Comparison of ENCODE assay signal across 9 mouse cellular contexts in genomic region chr7:143738601-143739006, GRCm38 (mm10). TPM values are rescaled to one million over a fixed set of nuclear protein-coding genes. Genes with fewer than 3 reads are reported as not detected.
A peak's percentile ranks its signal among the peaks of the same experiment; 100 is the strongest.
DNase-seq lines count a peak whose midpoint lies in the region; ATAC-seq lines count a peak whose summit lies in the region.
"Had no signal": no experiment of that assay in that cellular context is flagged by ENCODE, and none has a peak within 500 bp of the region (broad histone marks: within the 10 kb centered on the region; RNA-seq: fewer than 3 reads in every experiment).

No protein-coding gene starts in this region.

- peak overlapping the region; percentile 58 for H3K4me2 ChIP-seq in hindbrain, embryonic 11.5 days (replicated peaks; ENCODE audit: low read depth, low read length)
- peak overlapping the region; percentile 3; the same call in 1 of the 2 replicates for H3K4me2 ChIP-seq in liver, embryonic 12.5 days
- H3K4me2 ChIP-seq in neural tube, embryonic 15.5 days: peak overlapping the region; percentile 85

- H3K27ac ChIP-seq in brown adipose tissue, adult 24 weeks (replicated peaks; ENCODE audit: low read depth, low read length): no peak overlapping the region
- no peak overlapping the region for H3K27ac ChIP-seq in hindbrain, embryonic 11.5 days (ENCODE audit: low read depth, low read length)
- H3K27ac ChIP-seq in liver, embryonic 12.5 days: no peak overlapping the region
- H3K27ac ChIP-seq in neural tube, embryonic 15.5 days (replicated peaks): peak overlapping the region; percentile 63
- H3K27ac ChIP-seq: liver, embryonic 14.5 days had no signal

- peak; percentile 27; the same call in 1 of the 2 replicates for ATAC-seq in frontal cortex, adult (ENCODE audit: low TSS enrichment)
- ATAC-seq in hindbrain, embryonic 11.5 days (ENCODE audit: low FRiP score): no peak
- ATAC-seq in liver, embryonic 12.5 days: no peak
- ATAC-seq in neural tube, embryonic 15.5 days (ENCODE audit: low FRiP score): peak; percentile 33; the same call in 1 of the 2 replicates

- no peaks in the 10 kb centered on the region for H3K9me3 ChIP-seq in hindbrain, embryonic 11.5 days (ENCODE audit: control insufficient read depth, low read length)
- H3K9me3 ChIP-seq in liver, embryonic 12.5 days (replicated peaks): no peaks in the 10 kb centered on the region
- no peaks in the 10 kb centered on the region for H3K9me3 ChIP-seq in neural tube, embryonic 15.5 days (replicated peaks)

- no peaks in the 10 kb centered on the region for H3K27me3 ChIP-seq in hindbrain, embryonic 11.5 days (ENCODE audit: control insufficient read depth, insufficient read depth, low read length)
- H3K27me3 ChIP-seq in liver, embryonic 12.5 days (replicated peaks): peaks cover 55% of the 10 kb centered on the region
- H3K27me3 ChIP-seq in neural tube, embryonic 15.5 days (replicated peaks): 0 out of 2 replicates have a peak, but pooled peaks cover 4% of the 10 kb centered on the region

- WGBS in hindbrain, embryonic 11.5 days: 45% methylated on average over 5 of the region's 5 CpGs
- WGBS in liver, embryonic 12.5 days (ENCODE audit: insufficient replicate concordance): 52% methylated on average over 5 of the region's 5 CpGs
- 14% methylated on average over 5 of the region's 5 CpGs for WGBS in neural tube, embryonic 15.5 days

- peaks cover 10% of the 10 kb centered on the region for H3K4me1 ChIP-seq in brown adipose tissue, adult 24 weeks (ENCODE audit: control insufficient read depth, insufficient read depth, insufficient read length, low read length)
- peaks cover 5% of the 10 kb centered on the region; the same call in 1 of the 2 replicates for H3K4me1 ChIP-seq in hindbrain, embryonic 11.5 days (replicated peaks; ENCODE audit: control insufficient read depth, insufficient read depth, low read length)
- H3K4me1 ChIP-seq in liver, embryonic 12.5 days: no peaks in the 10 kb centered on the region
- H3K4me1 ChIP-seq in neural tube, embryonic 15.5 days: peaks cover 40% of the 10 kb centered on the region

- 0 out of 2 replicates have a peak overlapping the region, but pooled peaks have one; percentile 13 for H3K4me3 ChIP-seq in brown adipose tissue, adult 24 weeks (ENCODE audit: insufficient read depth, low read depth, low read length)
- peak overlapping the region; percentile 41 for H3K4me3 ChIP-seq in hindbrain, embryonic 11.5 days (ENCODE audit: low read depth, low read length)
- no peak overlapping the region for H3K4me3 ChIP-seq in liver, embryonic 12.5 days
- peak overlapping the region; percentile 65 for H3K4me3 ChIP-seq in neural tube, embryonic 15.5 days (replicated peaks)

- H3K9ac ChIP-seq in hindbrain, embryonic 11.5 days (ENCODE audit: low read depth, low read length): peak overlapping the region; percentile 71
- no peak overlapping the region for H3K9ac ChIP-seq in liver, embryonic 12.5 days
- H3K9ac ChIP-seq in neural tube, embryonic 15.5 days (replicated peaks): peak overlapping the region; percentile 83
- H3K9ac ChIP-seq: liver, embryonic 14.5 days had no signal

- DNase-seq in frontal cortex, postnatal 25 days (ENCODE audit: low spot score in 2 of 2): no peak
- DNase-seq in hindbrain, embryonic 11.5 days (ENCODE audit: low spot score): peak; percentile 34
- DNase-seq in gastrocnemius, postnatal 25 days: no peak
- DNase-seq in layer of hippocampus, postnatal 36 days: no peak

- H3K36me3 ChIP-seq in hindbrain, embryonic 11.5 days (ENCODE audit: control insufficient read depth, insufficient read depth, low read length): no peaks in the 10 kb centered on the region
- no peaks in the 10 kb centered on the region for H3K36me3 ChIP-seq in liver, embryonic 12.5 days
- H3K36me3 ChIP-seq in neural tube, embryonic 15.5 days: 0 out of 2 replicates have a peak, but pooled peaks cover 6% of the 10 kb centered on the region

RNA-seq across cellular contexts. Expression of gene Osbpl5, which starts 18.2 kb away (rescaled TPM):
- 7.8 and 12.1 TPM in 2 replicates for polyA plus RNA-seq in brown adipose tissue, adult 24 weeks (2012; ENCODE audit: insufficient read depth, insufficient read length, missing spikeins)
- polyA plus RNA-seq in hindbrain, embryonic 11.5 days (2014; fragmentation: Nextera tagmentation; extraction: Ambion mirVana): 13.7 and 14.6 TPM in 2 replicates
- 4.7 and 4.8 TPM in 2 replicates for polyA plus RNA-seq in liver, embryonic 12.5 days (2016; fragmentation: Nextera tagmentation; extraction: Ambion mirVana)
- polyA plus RNA-seq in neural tube, embryonic 15.5 days (2015; fragmentation: Nextera tagmentation; extraction: Ambion mirVana): 37.2 and 37.5 TPM in 2 replicates
- 10 to 100 TPM; 18.7 to 19.0 TPM for total RNA-seq in gastrocnemius, postnatal 25 days (2021)
- 10 to 100 TPM; 28.2 to 28.3 TPM for total RNA-seq in layer of hippocampus, postnatal 36 days (2021)

RNA-seq across cellular contexts. Expression of gene Mrgprg, which starts 28.2 kb away (rescaled TPM):
- polyA plus RNA-seq in brown adipose tissue, adult 24 weeks (2012; ENCODE audit: insufficient read depth, insufficient read length, missing spikeins): not detected in 2 replicates
- not detected in 2 replicates for polyA plus RNA-seq in hindbrain, embryonic 11.5 days (2014; fragmentation: Nextera tagmentation; extraction: Ambion mirVana)
- polyA plus RNA-seq in liver, embryonic 12.5 days (2016; fragmentation: Nextera tagmentation; extraction: Ambion mirVana): not detected in 2 replicates
- not detected in 2 replicates for polyA plus RNA-seq in neural tube, embryonic 15.5 days (2015; fragmentation: Nextera tagmentation; extraction: Ambion mirVana)
- under 1 TPM in 1 of 2 experiments, not detected in 1; 0.29 TPM for total RNA-seq in gastrocnemius, postnatal 25 days (2021)
- total RNA-seq in layer of hippocampus, postnatal 36 days (2021): not detected
- polyA plus RNA-seq: liver, embryonic 14.5 days had no signal

RNA-seq across cellular contexts. Expression of gene Mrgpre, which starts 45.7 kb away (rescaled TPM):
- polyA plus RNA-seq in brown adipose tissue, adult 24 weeks (2012; ENCODE audit: insufficient read depth, insufficient read length, missing spikeins): 0.28 and 0.50 TPM in 2 replicates
- polyA plus RNA-seq in hindbrain, embryonic 11.5 days (2014; fragmentation: Nextera tagmentation; extraction: Ambion mirVana): 3.0 and 3.2 TPM in 2 replicates
- 0.20 and 0.33 TPM in 2 replicates for polyA plus RNA-seq in liver, embryonic 12.5 days (2016; fragmentation: Nextera tagmentation; extraction: Ambion mirVana)
- polyA plus RNA-seq in neural tube, embryonic 15.5 days (2015; fragmentation: Nextera tagmentation; extraction: Ambion mirVana): 7.9 and 9.6 TPM in 2 replicates
- total RNA-seq in gastrocnemius, postnatal 25 days (2021): under 1 TPM; 0.64 to 0.67 TPM
- total RNA-seq in layer of hippocampus, postnatal 36 days (2021): 1 to 10 TPM; 5.4 to 6.5 TPM

RNA-seq across cellular contexts. Expression of gene Tnfrsf23, which starts 52.9 kb away (rescaled TPM):
- 3.4 and 8.6 TPM in 2 replicates for polyA plus RNA-seq in brown adipose tissue, adult 24 weeks (2012; ENCODE audit: insufficient read depth, insufficient read length, missing spikeins)
- polyA plus RNA-seq in hindbrain, embryonic 11.5 days (2014; fragmentation: Nextera tagmentation; extraction: Ambion mirVana): 0.40 and 0.49 TPM in 2 replicates
- 0.14 and 0.16 TPM in 2 replicates for polyA plus RNA-seq in liver, embryonic 12.5 days (2016; fragmentation: Nextera tagmentation; extraction: Ambion mirVana)
- 0.93 and 1.4 TPM in 2 replicates for polyA plus RNA-seq in neural tube, embryonic 15.5 days (2015; fragmentation: Nextera tagmentation; extraction: Ambion mirVana)
- 1 to 10 TPM; 3.2 to 5.0 TPM for total RNA-seq in gastrocnemius, postnatal 25 days (2021)
- 1 to 10 TPM; 1.1 to 1.4 TPM for total RNA-seq in layer of hippocampus, postnatal 36 days (2021)

Comparison
In these comparisons a context has a peak if more than half of its experiments do, and no peak if none do; other contexts are left out.
1. ATAC-seq: peak in frontal cortex, adult (single experiment) and neural tube, embryonic 15.5 days (single experiment); none in hindbrain, embryonic 11.5 days (single experiment) and liver, embryonic 12.5 days (single experiment).
2. H3K4me2 ChIP-seq: peak in every context shown above with its lines; median percentile 85 in neural tube, embryonic 15.5 days; 58 in hindbrain, embryonic 11.5 days; 3 in liver, embryonic 12.5 days.